Mouse (Mus musculus) megakaryocyte, embryonic 14.5 days (primary cell): ENCODE results near the gene Serping1. TPM values are rescaled to one million over a fixed set of nuclear protein-coding genes. Genes with fewer than 3 reads are reported as not detected.

Experiments used
- H3K27me3 ChIP-seq: replicated peaks from 2 replicates; pipeline ENCODE3; 2012; ENCODE audit warnings: inconsistent platforms
- H3K36me3 ChIP-seq: replicated peaks from 2 replicates; pipeline ENCODE3; 2012; ENCODE audit warnings: low read length, inconsistent platforms, mixed read lengths
- H3K4me1 ChIP-seq: 2 replicates; pipeline ENCODE4 v1.6.1; 2012; ENCODE audit warnings: inconsistent platforms
- H3K4me3 ChIP-seq: replicated peaks from 2 replicates; pipeline ENCODE3; 2012; ENCODE audit warnings: moderate library complexity, mild to moderate bottlenecking, inconsistent platforms
- H3K9me3 ChIP-seq: 2 replicates; pipeline ENCODE4 v1.6.1; 2012; ENCODE audit warnings: inconsistent platforms
- FLI1 ChIP-seq: IDR thresholded peaks from 2 replicates; pipeline ENCODE4 v1.6.1; 2012; ENCODE audit warnings: low read length, inconsistent platforms, mixed read lengths
- GATA1 ChIP-seq: IDR thresholded peaks from 3 replicates; pipeline ENCODE4 v1.6.1; 2012; ENCODE audit warnings: mixed read lengths, low read length, inconsistent platforms, borderline replicate concordance
- polyA plus RNA-seq: library from polyadenylated mRNA; stranded (reverse); fragments of >175 nt; gene quantifications from 2 replicates; pipeline ENCODE4 v1.2.3, GENCODE M21; 2012; ENCODE audit warnings: low replicate concordance; ENCODE audit not compliant: insufficient read depth

The Serping1 gene
- polyA plus RNA-seq, 1 experiment = not detected

GRCm38 (mm10) chr2:84783840-84784566, 8.8 kb upstream of the Serping1 start:
- Histone ChIP-seq H3K27me3 (peaks cover 3% of the 10 kb centered on the region), H3K4me3 (peak overlapping the region; percentile 42), H3K9me3 (no peaks in the 10 kb centered on the region), H3K36me3 (no peaks in the 10 kb centered on the region), H3K4me1 (peaks cover 46% of the 10 kb centered on the region)
- TF ChIP-seq FLI1 (no peak), GATA1 (no peak)

GRCm38 (mm10) chr2:84783315-84783714, 8.1 kb upstream of the Serping1 start:
- H3K4me1 ChIP-seq = peaks cover 42% of the 10 kb centered on the region
- H3K27me3 ChIP-seq = peaks cover 8% of the 10 kb centered on the region
- TF ChIP-seq FLI1 (no peak), GATA1 (no peak)
- H3K9me3 ChIP-seq = no peaks in the 10 kb centered on the region
- H3K36me3 ChIP-seq = no peaks in the 10 kb centered on the region
- H3K4me3 ChIP-seq = no peak overlapping the region

- H3K27me3 ChIP-seq = peaks cover 21% of the 10 kb centered on the region
- TF ChIP-seq FLI1 = no peak
- no peak for TF ChIP-seq GATA1
- H3K4me1 ChIP-seq = peaks cover 25% of the 10 kb centered on the region
Measured at GRCm38 (mm10) chr2:84779210-84779609, 4.0 kb upstream of the Serping1 start.

GRCm38 (mm10) chr2:84777706-84778105, 2.5 kb upstream of the Serping1 start:
- H3K4me3 ChIP-seq = no peak overlapping the region
- H3K36me3 ChIP-seq = no peaks in the 10 kb centered on the region
- no peaks in the 10 kb centered on the region for H3K9me3 ChIP-seq
- TF ChIP-seq FLI1 = no peak
- TF ChIP-seq GATA1 = no peak
- peaks cover 35% of the 10 kb centered on the region for H3K27me3 ChIP-seq
- peaks cover 20% of the 10 kb centered on the region for H3K4me1 ChIP-seq

More at GRCm38 (mm10) chr2:84779210-84779609, 4.0 kb upstream of the Serping1 start:
- H3K4me3 ChIP-seq = no peak overlapping the region
- H3K9me3 ChIP-seq = no peaks in the 10 kb centered on the region
- no peaks in the 10 kb centered on the region for H3K36me3 ChIP-seq

GRCm38 (mm10) chr2:84775665-84776064, 421 bp upstream of the Serping1 start:
- peaks cover 42% of the 10 kb centered on the region for H3K27me3 ChIP-seq
- TF ChIP-seq GATA1 (no peak), FLI1 (no peak)

GRCm38 (mm10) chr2:84774751-84775150, 493 bp downstream of the Serping1 start:
- H3K27me3 ChIP-seq = peaks cover 50% of the 10 kb centered on the region
- H3K4me1 ChIP-seq = peaks cover 21% of the 10 kb centered on the region
- no peak for TF ChIP-seq FLI1
- H3K36me3 ChIP-seq = no peaks in the 10 kb centered on the region
- no peaks in the 10 kb centered on the region for H3K9me3 ChIP-seq
- H3K4me3 ChIP-seq = no peak overlapping the region

More at GRCm38 (mm10) chr2:84775665-84776064, 421 bp upstream of the Serping1 start:
- Histone ChIP-seq H3K4me1 (peaks cover 18% of the 10 kb centered on the region), H3K9me3 (no peaks in the 10 kb centered on the region), H3K36me3 (no peaks in the 10 kb centered on the region), H3K4me3 (no peak overlapping the region)

GRCm38 (mm10) chr2:84773195-84773594, 2.0 kb downstream of the Serping1 start:
- TF ChIP-seq GATA1 (no peak), FLI1 (no peak)
- Histone ChIP-seq H3K27me3 (peaks cover 48% of the 10 kb centered on the region), H3K4me3 (no peak overlapping the region), H3K36me3 (no peaks in the 10 kb centered on the region), H3K4me1 (peaks cover 16% of the 10 kb centered on the region), H3K9me3 (no peaks in the 10 kb centered on the region)

GRCm38 (mm10) chr2:84772454-84772853, 2.8 kb downstream of the Serping1 start:
- no peak overlapping the region for H3K4me3 ChIP-seq
- peaks cover 46% of the 10 kb centered on the region for H3K27me3 ChIP-seq
- TF ChIP-seq GATA1 = no peak
- no peak for TF ChIP-seq FLI1
- no peaks in the 10 kb centered on the region for H3K36me3 ChIP-seq
- H3K4me1 ChIP-seq = peaks cover 16% of the 10 kb centered on the region
- no peaks in the 10 kb centered on the region for H3K9me3 ChIP-seq

- H3K27me3 ChIP-seq = peaks cover 45% of the 10 kb centered on the region
- no peaks in the 10 kb centered on the region for H3K36me3 ChIP-seq
- no peak overlapping the region for H3K4me3 ChIP-seq
- H3K4me1 ChIP-seq = peaks cover 30% of the 10 kb centered on the region
- TF ChIP-seq GATA1 (no peak), FLI1 (no peak)
- H3K9me3 ChIP-seq = no peaks in the 10 kb centered on the region
Measured at GRCm38 (mm10) chr2:84770501-84770900, 4.7 kb downstream of the Serping1 start.

- no peak overlapping the region for H3K4me3 ChIP-seq
- H3K4me1 ChIP-seq = peaks cover 43% of the 10 kb centered on the region
- no peaks in the 10 kb centered on the region for H3K36me3 ChIP-seq
- H3K27me3 ChIP-seq = peaks cover 18% of the 10 kb centered on the region
- H3K9me3 ChIP-seq = no peaks in the 10 kb centered on the region
- TF ChIP-seq FLI1 = no peak
- TF ChIP-seq GATA1 = no peak
Measured at GRCm38 (mm10) chr2:84762818-84763217, 12.4 kb downstream of the Serping1 start.
